Mouse (Mus musculus): ENCODE measurements at regions not wholly inside any gene's neighbourhood (a gene's known extent, or its start where the extent isn't known, plus 50 kb on each side); places are given as distances from the start of the nearest gene placed in this dataset.

- Histone ChIP-seq H3K9ac (ENCODE audit: low read depth, poor library complexity, severe bottlenecking) (no peak overlapping the region), H3K4me3 (ENCODE audit: low read depth, low read length) (no peak overlapping the region), H3K36me3 (ENCODE audit: control insufficient read depth, insufficient read depth, low read length, poor library complexity, severe bottlenecking) (no peaks in the 10 kb centered on the region), H3K4me1 (ENCODE audit: control insufficient read depth, insufficient read depth, low read length) (no peaks in the 10 kb centered on the region), H3K27me3 (ENCODE audit: control insufficient read depth, insufficient read depth, low read length, poor library complexity, severe bottlenecking) (no peaks in the 10 kb centered on the region), H3K9me3 (replicated peaks; ENCODE audit: control insufficient read depth, insufficient read depth, low read length, poor library complexity, severe bottlenecking) (no peaks in the 10 kb centered on the region), H3K27ac (ENCODE audit: insufficient read depth, low read length) (no peak overlapping the region)
- TF ChIP-seq POLR2A (IDR thresholded peaks at IDR 0.05; ENCODE audit: insufficient read depth, low read length) = no peak
- no peak for TF ChIP-seq CTCF (IDR thresholded peaks at IDR 0.05; ENCODE audit: low read depth, low read length)
- TF ChIP-seq EP300 (IDR thresholded peaks at IDR 0.05; ENCODE audit: insufficient read depth, low read depth, low read length) = no peak
Measured at GRCm38 (mm10) chr4:81217979-81218378, 224.6 kb downstream of the Mpdz start.

- no peaks in the 10 kb centered on the region for H3K9me3 ChIP-seq (replicated peaks; ENCODE audit: control insufficient read depth, insufficient read depth, low read length, poor library complexity, severe bottlenecking)
- TF ChIP-seq CTCF (IDR thresholded peaks at IDR 0.05; ENCODE audit: low read depth, low read length) = no peak
- no peak for TF ChIP-seq POLR2A (IDR thresholded peaks at IDR 0.05; ENCODE audit: insufficient read depth, low read length)
- no peak for TF ChIP-seq EP300 (IDR thresholded peaks at IDR 0.05; ENCODE audit: insufficient read depth, low read depth, low read length)
- no peak overlapping the region for H3K4me3 ChIP-seq (ENCODE audit: low read depth, low read length)
- no peaks in the 10 kb centered on the region for H3K4me1 ChIP-seq (ENCODE audit: control insufficient read depth, insufficient read depth, low read length)
- no peaks in the 10 kb centered on the region for H3K36me3 ChIP-seq (ENCODE audit: control insufficient read depth, insufficient read depth, low read length, poor library complexity, severe bottlenecking)
- no peak overlapping the region for H3K27ac ChIP-seq (ENCODE audit: insufficient read depth, low read length)
- H3K9ac ChIP-seq (ENCODE audit: low read depth, poor library complexity, severe bottlenecking) = no peak overlapping the region
- no peaks in the 10 kb centered on the region for H3K27me3 ChIP-seq (ENCODE audit: control insufficient read depth, insufficient read depth, low read length, poor library complexity, severe bottlenecking)
Measured at GRCm38 (mm10) chr4:81222034-81222433, 220.6 kb downstream of the Mpdz start.

GRCm38 (mm10) chr4:81222468-81223175 lies 220.0 kb downstream of the Mpdz start:
- H3K36me3 ChIP-seq (ENCODE audit: control insufficient read depth, insufficient read depth, low read length, poor library complexity, severe bottlenecking) = no peaks in the 10 kb centered on the region
- no peak for TF ChIP-seq EP300 (IDR thresholded peaks at IDR 0.05; ENCODE audit: insufficient read depth, low read depth, low read length)
- no peak for TF ChIP-seq CTCF (IDR thresholded peaks at IDR 0.05; ENCODE audit: low read depth, low read length)
- TF ChIP-seq POLR2A (IDR thresholded peaks at IDR 0.05; ENCODE audit: insufficient read depth, low read length) = no peak

More at GRCm38 (mm10) chr4:81222468-81223175, 220.0 kb downstream of the Mpdz start:
- H3K27ac ChIP-seq (ENCODE audit: insufficient read depth, low read length) = no peak overlapping the region
- H3K4me1 ChIP-seq (ENCODE audit: control insufficient read depth, insufficient read depth, low read length) = no peaks in the 10 kb centered on the region
- no peaks in the 10 kb centered on the region for H3K27me3 ChIP-seq (ENCODE audit: control insufficient read depth, insufficient read depth, low read length, poor library complexity, severe bottlenecking)
- H3K4me3 ChIP-seq (ENCODE audit: low read depth, low read length) = no peak overlapping the region
- H3K9me3 ChIP-seq (replicated peaks; ENCODE audit: control insufficient read depth, insufficient read depth, low read length, poor library complexity, severe bottlenecking) = no peaks in the 10 kb centered on the region
- no peak overlapping the region for H3K9ac ChIP-seq (ENCODE audit: low read depth, poor library complexity, severe bottlenecking)

All from ES-Bruce4 (cell line).